Mouse (Mus musculus): ENCODE measurements around the gene Rad51. TPM values are rescaled to one million over a fixed set of nuclear protein-coding genes. Genes with fewer than 3 reads are reported as not detected.

Rad51 gene
- polyA plus RNA-seq (2015; fragmentation: Nextera tagmentation; extraction: Ambion mirVana), result 26.5 and 34.6 TPM in 2 replicates

- Histone ChIP-seq H3K4me3 (ENCODE audit: low read length) (peak within 1 kb of the TSS; percentile 74), H3K9me3 (replicated peaks; ENCODE audit: control insufficient read depth, low read length) (no peaks in the 10 kb centered on the region), H3K27ac (ENCODE audit: low read length) (peak within 1 kb of the TSS; percentile 91), H3K4me1 (ENCODE audit: control insufficient read depth, insufficient read depth, low read length) (peaks cover 5% of the 10 kb centered on the region; the same call in 1 of the 2 replicates), H3K4me2 (ENCODE audit: low read depth, low read length) (peak within 1 kb of the TSS; percentile 77), H3K27me3 (ENCODE audit: control insufficient read depth, insufficient read depth, low read length) (no peaks in the 10 kb centered on the region), H3K9ac (ENCODE audit: low read length) (peak within 1 kb of the TSS; percentile 82), H3K36me3 (ENCODE audit: control insufficient read depth, insufficient read depth) (0 out of 2 replicates have a peak, but pooled peaks cover 2% of the 10 kb centered on the region)
- under 1% methylated on average over 51 of the region's 51 CpGs for WGBS
- peak; percentile 91 for ATAC-seq (replicated peaks; ENCODE audit: extremely low read depth, insufficient read depth, low FRiP score)
Observed at GRCm38 (mm10) chr2:119112438-119113112, at the start of gene Rad51. Rad51 (plus strand) TSS chr2:119112793.

- H3K36me3 ChIP-seq (ENCODE audit: control insufficient read depth, insufficient read depth), result peaks cover 19% of the 10 kb centered on the region
- H3K9me3 ChIP-seq (replicated peaks; ENCODE audit: control insufficient read depth, low read length), result no peaks in the 10 kb centered on the region
- no peak overlapping the region for H3K4me3 ChIP-seq (ENCODE audit: low read length)
- no peak overlapping the region for H3K27ac ChIP-seq (ENCODE audit: low read length)
- WGBS, result 88% methylated on average over 4 of the region's 4 CpGs
- H3K27me3 ChIP-seq (ENCODE audit: control insufficient read depth, insufficient read depth, low read length), result no peaks in the 10 kb centered on the region
- ATAC-seq (replicated peaks; ENCODE audit: extremely low read depth, insufficient read depth, low FRiP score), result no peak
- H3K4me2 ChIP-seq (ENCODE audit: low read depth, low read length), result no peak overlapping the region
- H3K4me1 ChIP-seq (ENCODE audit: control insufficient read depth, insufficient read depth, low read length), result no peaks in the 10 kb centered on the region
- H3K9ac ChIP-seq (ENCODE audit: low read length), result no peak overlapping the region
Observed at GRCm38 (mm10) chr2:119072397-119072796, 40.2 kb upstream of the Rad51 start.

- Histone ChIP-seq H3K4me3 (ENCODE audit: low read length) (no peak overlapping the region), H3K27me3 (ENCODE audit: control insufficient read depth, insufficient read depth, low read length) (no peaks in the 10 kb centered on the region), H3K4me2 (ENCODE audit: low read depth, low read length) (no peak overlapping the region), H3K9me3 (replicated peaks; ENCODE audit: control insufficient read depth, low read length) (no peaks in the 10 kb centered on the region), H3K36me3 (ENCODE audit: control insufficient read depth, insufficient read depth) (peaks cover 23% of the 10 kb centered on the region), H3K27ac (ENCODE audit: low read length) (no peak overlapping the region), H3K4me1 (ENCODE audit: control insufficient read depth, insufficient read depth, low read length) (no peaks in the 10 kb centered on the region), H3K9ac (ENCODE audit: low read length) (no peak overlapping the region)
- no peak for ATAC-seq (replicated peaks; ENCODE audit: extremely low read depth, insufficient read depth, low FRiP score)
- WGBS, result 88% methylated on average over 2 of the region's 2 CpGs
Observed at GRCm38 (mm10) chr2:119086156-119086555, 26.4 kb upstream of the Rad51 start.

- Histone ChIP-seq H3K36me3 (ENCODE audit: control insufficient read depth, insufficient read depth) (peaks cover 34% of the 10 kb centered on the region), H3K27me3 (ENCODE audit: control insufficient read depth, insufficient read depth, low read length) (no peaks in the 10 kb centered on the region)
- no peak for ATAC-seq (replicated peaks; ENCODE audit: extremely low read depth, insufficient read depth, low FRiP score)
Observed at GRCm38 (mm10) chr2:119101552-119101951, 11.0 kb upstream of the Rad51 start.

GRCm38 (mm10) chr2:119106583-119106982 lies 6.0 kb upstream of the Rad51 start:
- H3K4me3 ChIP-seq (ENCODE audit: low read length), result no peak overlapping the region
- no peaks in the 10 kb centered on the region for H3K27me3 ChIP-seq (ENCODE audit: control insufficient read depth, insufficient read depth, low read length)
- no peak overlapping the region for H3K9ac ChIP-seq (ENCODE audit: low read length)
- no peaks in the 10 kb centered on the region for H3K9me3 ChIP-seq (replicated peaks; ENCODE audit: control insufficient read depth, low read length)
- no peak for ATAC-seq (replicated peaks; ENCODE audit: extremely low read depth, insufficient read depth, low FRiP score)
- H3K4me2 ChIP-seq (ENCODE audit: low read depth, low read length), result no peak overlapping the region
- 0 out of 2 replicates have a peak, but pooled peaks cover under 1% of the 10 kb centered on the region for H3K4me1 ChIP-seq (ENCODE audit: control insufficient read depth, insufficient read depth, low read length)
- peaks cover 26% of the 10 kb centered on the region for H3K36me3 ChIP-seq (ENCODE audit: control insufficient read depth, insufficient read depth)
- H3K27ac ChIP-seq (ENCODE audit: low read length), result no peak overlapping the region
- WGBS, result 78% methylated on average over 5 of the region's 5 CpGs

More at GRCm38 (mm10) chr2:119101552-119101951, 11.0 kb upstream of the Rad51 start:
- no peaks in the 10 kb centered on the region for H3K9me3 ChIP-seq (replicated peaks; ENCODE audit: control insufficient read depth, low read length)
- H3K4me3 ChIP-seq (ENCODE audit: low read length), result no peak overlapping the region
- no peak overlapping the region for H3K27ac ChIP-seq (ENCODE audit: low read length)
- no peak overlapping the region for H3K4me2 ChIP-seq (ENCODE audit: low read depth, low read length)
- H3K9ac ChIP-seq (ENCODE audit: low read length), result no peak overlapping the region
- no peaks in the 10 kb centered on the region for H3K4me1 ChIP-seq (ENCODE audit: control insufficient read depth, insufficient read depth, low read length)

- Histone ChIP-seq H3K9me3 (replicated peaks; ENCODE audit: control insufficient read depth, low read length) (no peaks in the 10 kb centered on the region), H3K9ac (ENCODE audit: low read length) (no peak overlapping the region), H3K4me1 (ENCODE audit: control insufficient read depth, insufficient read depth, low read length) (peaks cover 5% of the 10 kb centered on the region; the same call in 1 of the 2 replicates), H3K27me3 (ENCODE audit: control insufficient read depth, insufficient read depth, low read length) (no peaks in the 10 kb centered on the region), H3K36me3 (ENCODE audit: control insufficient read depth, insufficient read depth) (peaks cover 12% of the 10 kb centered on the region), H3K4me2 (ENCODE audit: low read depth, low read length) (no peak overlapping the region), H3K4me3 (ENCODE audit: low read length) (no peak overlapping the region), H3K27ac (ENCODE audit: low read length) (no peak overlapping the region)
- WGBS, result 40% methylated on average over 4 of the region's 4 CpGs
- ATAC-seq (replicated peaks; ENCODE audit: extremely low read depth, insufficient read depth, low FRiP score), result no peak
Observed at GRCm38 (mm10) chr2:119108554-119108953, 4.0 kb upstream of the Rad51 start.

- Histone ChIP-seq H3K4me3 (ENCODE audit: low read length) (no peak overlapping the region), H3K27ac (ENCODE audit: low read length) (no peak overlapping the region), H3K36me3 (ENCODE audit: control insufficient read depth, insufficient read depth) (0 out of 2 replicates have a peak, but pooled peaks cover 6% of the 10 kb centered on the region), H3K27me3 (ENCODE audit: control insufficient read depth, insufficient read depth, low read length) (no peaks in the 10 kb centered on the region), H3K4me1 (ENCODE audit: control insufficient read depth, insufficient read depth, low read length) (peaks cover 5% of the 10 kb centered on the region; the same call in 1 of the 2 replicates), H3K9ac (ENCODE audit: low read length) (no peak overlapping the region), H3K9me3 (replicated peaks; ENCODE audit: control insufficient read depth, low read length) (no peaks in the 10 kb centered on the region), H3K4me2 (ENCODE audit: low read depth, low read length) (no peak overlapping the region)
- WGBS, result 97% methylated on average over 3 of the region's 3 CpGs
- ATAC-seq (replicated peaks; ENCODE audit: extremely low read depth, insufficient read depth, low FRiP score), result no peak
Observed at GRCm38 (mm10) chr2:119111060-119111459, 1.5 kb upstream of the Rad51 start.

GRCm38 (mm10) chr2:119113121-119113925 lies 730 bp downstream of the Rad51 start:
- no peak for ATAC-seq (replicated peaks; ENCODE audit: extremely low read depth, insufficient read depth, low FRiP score)
- Histone ChIP-seq H3K27ac (ENCODE audit: low read length) (no peak overlapping the region), H3K4me2 (ENCODE audit: low read depth, low read length) (peak overlapping the region; percentile 77), H3K4me3 (ENCODE audit: low read length) (peak overlapping the region; percentile 74), H3K9me3 (replicated peaks; ENCODE audit: control insufficient read depth, low read length) (no peaks in the 10 kb centered on the region), H3K9ac (ENCODE audit: low read length) (peak overlapping the region; percentile 82), H3K36me3 (ENCODE audit: control insufficient read depth, insufficient read depth) (0 out of 2 replicates have a peak, but pooled peaks cover 2% of the 10 kb centered on the region), H3K4me1 (ENCODE audit: control insufficient read depth, insufficient read depth, low read length) (peaks cover 5% of the 10 kb centered on the region; the same call in 1 of the 2 replicates), H3K27me3 (ENCODE audit: control insufficient read depth, insufficient read depth, low read length) (no peaks in the 10 kb centered on the region)
- WGBS, result 10% methylated on average over 20 of the region's 20 CpGs

Data from heart, embryonic 16.5 days (tissue).